Mouse (Mus musculus) embryonic facial prominence, embryonic 13.5 days (tissue): ENCODE measurements around the gene Ltbp1. TPM values are rescaled to one million over a fixed set of nuclear protein-coding genes. Genes with fewer than 3 reads are reported as not detected.

Experiments used
- ATAC-seq: fragments of 200-750 bp; cut with Nextera tagmentation; 2 replicates; pipeline ENCODE4 v1.8.0; 2017; ENCODE audit warnings: low read depth; ENCODE audit not compliant: insufficient number of reproducible peaks, insufficient read depth, low FRiP score, low TSS enrichment
- H3K27ac ChIP-seq: fragments of 300-500 bp; sonication (generic); 2 replicates; pipeline ENCODE4 v1.5.1; 2015; ENCODE audit warnings: moderate library complexity, mild to moderate bottlenecking, inconsistent platforms
- H3K27me3 ChIP-seq: fragments of 300-500 bp; sonication (generic); 2 replicates; pipeline ENCODE4 v1.6.1; 2015; ENCODE audit warnings: mild to moderate bottlenecking, inconsistent platforms
- H3K36me3 ChIP-seq: fragments of 300-500 bp; sonication (generic); 2 replicates; pipeline ENCODE4 v1.6.1; 2015; ENCODE audit warnings: mild to moderate bottlenecking, inconsistent platforms
- H3K4me1 ChIP-seq: fragments of 300-500 bp; sonication (generic); 2 replicates; pipeline ENCODE4 v1.6.1; 2015; ENCODE audit warnings: inconsistent platforms
- H3K4me2 ChIP-seq: fragments of 300-500 bp; sonication (generic); 2 replicates; pipeline ENCODE4 v1.6.1; 2015; ENCODE audit warnings: moderate library complexity, mild to moderate bottlenecking, inconsistent platforms
- H3K4me3 ChIP-seq: fragments of 300-500 bp; sonication (generic); 2 replicates; pipeline ENCODE4 v1.5.1; 2015; ENCODE audit warnings: mild to moderate bottlenecking, inconsistent platforms
- H3K9ac ChIP-seq: fragments of 300-500 bp; sonication (generic); 2 replicates; pipeline ENCODE4 v1.6.1; 2015; ENCODE audit warnings: mild to moderate bottlenecking, inconsistent platforms
- H3K9me3 ChIP-seq: fragments of 300-500 bp; sonication (generic); 2 replicates; pipeline ENCODE4 v1.6.1; 2016; ENCODE audit warnings: inconsistent platforms
- WGBS: fragments of 180-500 bp; shearing (Covaris S2); methylation state at CpG from one replicate; pipeline ENCODE4 v1.1.7; 2015; ENCODE audit warnings: mixed read lengths; 5-methylcytosine and 5-hydroxymethylcytosine counted together
- polyA plus RNA-seq: library from polyadenylated mRNA; unstranded; fragments of >200 nt; fragmentation: Nextera tagmentation; extraction: Ambion mirVana; gene quantifications from 2 replicates; pipeline ENCODE4 v1.2.1, GENCODE M21; 2015

Gene Ltbp1
- polyA plus RNA-seq, 1 experiment from 2014 or later = 41.3 TPM

DNA sequence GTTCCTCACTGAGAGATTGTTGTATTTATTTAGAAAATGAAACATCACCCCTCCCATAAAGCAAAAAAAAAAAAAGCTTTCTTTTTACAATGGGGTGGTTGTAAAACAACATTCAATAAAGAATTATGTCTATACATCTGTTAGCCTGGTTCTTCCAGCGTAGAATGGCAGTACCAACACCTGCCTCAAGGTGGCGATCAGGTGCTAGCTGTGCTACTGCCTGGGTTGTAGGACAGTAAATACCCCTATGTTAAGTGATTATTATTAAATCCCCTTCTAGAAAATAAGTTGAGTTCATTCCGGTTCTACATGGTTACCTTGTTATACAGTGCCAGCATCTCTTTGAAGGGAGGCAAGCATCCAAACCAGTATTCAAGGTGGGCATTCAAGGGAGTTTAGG lies 367.0 kb downstream of the Ltbp1 start:
- Histone ChIP-seq H3K4me2 (no peak overlapping the region), H3K9me3 (no peaks in the 10 kb centered on the region), H3K36me3 (peaks cover 20% of the 10 kb centered on the region), H3K4me1 (peaks cover 7% of the 10 kb centered on the region; the same call in 1 of the 2 replicates), H3K4me3 (no peak overlapping the region), H3K27me3 (no peaks in the 10 kb centered on the region), H3K27ac (no peak overlapping the region), H3K9ac (no peak overlapping the region)
- WGBS = 55% methylated on average over 3 of the region's 3 CpGs
- no peak for ATAC-seq

DNA sequence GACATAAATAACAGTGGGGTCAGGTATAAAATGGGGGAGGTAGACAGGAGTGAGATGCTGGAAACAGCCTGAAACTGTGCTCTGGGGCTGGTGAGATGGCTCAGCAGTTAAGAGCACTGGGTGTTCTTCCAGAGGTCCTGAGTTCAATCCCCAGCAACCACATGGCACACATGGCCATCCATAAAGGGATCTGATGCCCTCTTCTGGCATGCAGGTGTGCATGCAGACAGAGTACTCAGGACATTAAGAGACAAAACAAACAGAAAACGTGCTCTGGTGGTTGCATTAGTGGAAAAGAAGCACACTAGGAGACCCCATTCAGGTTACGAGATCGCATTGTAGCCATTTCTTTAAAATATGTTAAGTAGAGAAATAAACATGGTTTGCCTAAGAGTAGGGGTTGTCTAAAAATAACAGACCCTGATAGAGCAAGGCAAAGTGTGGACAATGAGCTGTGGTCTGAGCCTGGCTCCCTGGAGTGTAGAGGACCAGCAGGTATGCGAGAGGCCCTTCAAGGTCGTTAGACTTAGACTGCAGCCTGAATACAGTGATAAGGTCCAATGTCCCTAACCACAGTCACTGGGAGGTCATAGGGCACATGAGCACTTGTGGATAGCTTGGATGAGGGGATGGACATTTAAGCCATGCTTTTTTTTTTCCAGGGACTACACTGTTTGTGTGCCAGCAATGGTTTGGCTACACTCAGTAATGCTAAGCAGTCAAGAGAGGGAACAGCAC lies 369.1 kb downstream of the Ltbp1 start:
- ATAC-seq = no peak
- H3K36me3 ChIP-seq = peaks cover 12% of the 10 kb centered on the region; the same call in 1 of the 2 replicates
- WGBS = 78% methylated on average over 5 of the region's 5 CpGs
- no peaks in the 10 kb centered on the region for H3K27me3 ChIP-seq
- no peak overlapping the region for H3K4me3 ChIP-seq
- H3K27ac ChIP-seq = no peak overlapping the region
- no peaks in the 10 kb centered on the region for H3K9me3 ChIP-seq
- no peak overlapping the region for H3K4me2 ChIP-seq
- H3K9ac ChIP-seq = no peak overlapping the region
- H3K4me1 ChIP-seq = no peaks in the 10 kb centered on the region

DNA sequence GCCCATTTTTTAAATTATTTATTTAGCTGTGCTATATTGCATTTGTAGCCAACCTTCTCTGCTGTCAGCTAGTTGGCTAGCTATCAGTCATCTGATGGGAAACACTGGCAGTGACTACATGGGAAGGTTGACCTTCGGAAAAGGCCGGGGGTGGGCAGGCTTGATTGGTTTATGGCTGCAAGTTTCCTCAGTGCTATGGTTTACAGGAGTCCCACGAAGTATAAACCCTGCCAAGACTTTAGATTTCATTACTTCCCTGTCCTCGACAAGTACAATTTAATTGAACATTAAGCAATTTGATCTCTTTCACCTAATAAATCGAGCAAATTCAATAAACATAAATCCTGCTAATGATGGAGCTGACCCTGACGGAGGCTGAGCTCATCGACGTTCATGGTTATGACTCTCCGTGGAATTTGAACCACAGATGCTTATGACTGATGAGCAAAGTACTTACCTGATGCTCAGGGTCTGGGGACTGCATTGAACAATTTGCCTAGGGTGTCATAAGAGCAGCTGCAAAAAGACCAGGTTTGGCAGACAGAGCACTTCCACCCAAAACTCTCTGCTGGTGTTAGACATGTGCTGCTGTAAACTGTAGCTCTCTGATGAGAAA lies 373.0 kb downstream of the Ltbp1 start:
- Histone ChIP-seq H3K27me3 (no peaks in the 10 kb centered on the region), H3K36me3 (0 out of 2 replicates have a peak, but pooled peaks cover 6% of the 10 kb centered on the region), H3K9me3 (no peaks in the 10 kb centered on the region), H3K4me3 (no peak overlapping the region), H3K4me2 (no peak overlapping the region), H3K4me1 (peaks cover 6% of the 10 kb centered on the region; the same call in 1 of the 2 replicates), H3K9ac (no peak overlapping the region), H3K27ac (no peak overlapping the region)
- ATAC-seq = no peak
- WGBS = 87% methylated on average over 9 of the region's 9 CpGs

DNA sequence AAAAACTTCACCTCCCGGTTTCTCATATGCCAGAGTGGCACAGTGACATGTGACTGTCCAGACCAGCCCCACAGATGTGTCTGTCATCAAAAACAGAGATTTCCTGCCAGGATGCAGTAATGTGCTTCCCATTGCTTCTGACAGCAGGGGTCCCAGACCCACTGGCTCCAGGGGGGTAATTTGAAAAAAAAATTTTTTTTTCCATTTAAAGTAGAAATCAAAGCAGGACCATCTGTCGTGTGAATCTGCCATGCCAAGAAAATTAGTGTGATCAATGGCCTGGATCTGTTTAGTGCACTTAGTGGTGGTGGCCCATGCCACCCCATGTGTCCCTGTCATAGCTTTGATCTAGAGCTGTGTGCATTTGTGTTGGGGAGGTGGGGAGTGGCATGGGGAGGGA lies 374.8 kb downstream of the Ltbp1 start:
- H3K9ac ChIP-seq = no peak overlapping the region
- 0 out of 2 replicates have a peak, but pooled peaks cover 6% of the 10 kb centered on the region for H3K36me3 ChIP-seq
- 31% methylated on average over 2 of the region's 2 CpGs for WGBS
- no peaks in the 10 kb centered on the region for H3K9me3 ChIP-seq
- no peak overlapping the region for H3K4me2 ChIP-seq
- no peak overlapping the region for H3K27ac ChIP-seq
- no peak overlapping the region for H3K4me3 ChIP-seq
- H3K4me1 ChIP-seq = peaks cover 6% of the 10 kb centered on the region; the same call in 1 of the 2 replicates
- ATAC-seq = peak; percentile 64; the same call in 1 of the 2 replicates
- no peaks in the 10 kb centered on the region for H3K27me3 ChIP-seq

DNA sequence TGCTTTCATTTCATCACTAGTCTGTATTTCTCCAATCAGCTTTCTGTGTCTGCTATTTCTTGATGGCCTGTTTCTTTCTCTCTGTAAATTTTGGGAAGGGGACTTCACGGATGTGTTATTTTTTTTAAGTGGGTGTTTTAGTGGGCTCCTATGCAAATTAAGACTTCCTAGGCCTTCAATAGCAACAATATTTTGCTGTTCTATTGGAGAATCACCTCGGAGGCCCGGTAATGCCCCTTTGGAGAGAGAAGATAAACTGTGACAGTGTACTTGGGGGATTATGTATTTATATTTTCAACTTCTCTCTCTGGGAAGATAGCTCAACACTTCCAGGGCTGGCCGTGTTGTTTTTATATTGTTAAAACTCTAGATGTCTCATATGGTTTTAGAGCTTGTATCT lies 383.0 kb downstream of the Ltbp1 start:
- peaks cover 19% of the 10 kb centered on the region for H3K36me3 ChIP-seq
- H3K9me3 ChIP-seq = no peaks in the 10 kb centered on the region
- H3K27ac ChIP-seq = no peak overlapping the region
- H3K27me3 ChIP-seq = no peaks in the 10 kb centered on the region
- no peaks in the 10 kb centered on the region for H3K4me1 ChIP-seq
- no peak overlapping the region for H3K4me3 ChIP-seq
- no peak for ATAC-seq
- 87% methylated on average over 4 of the region's 4 CpGs for WGBS
- no peak overlapping the region for H3K4me2 ChIP-seq
- H3K9ac ChIP-seq = no peak overlapping the region

DNA sequence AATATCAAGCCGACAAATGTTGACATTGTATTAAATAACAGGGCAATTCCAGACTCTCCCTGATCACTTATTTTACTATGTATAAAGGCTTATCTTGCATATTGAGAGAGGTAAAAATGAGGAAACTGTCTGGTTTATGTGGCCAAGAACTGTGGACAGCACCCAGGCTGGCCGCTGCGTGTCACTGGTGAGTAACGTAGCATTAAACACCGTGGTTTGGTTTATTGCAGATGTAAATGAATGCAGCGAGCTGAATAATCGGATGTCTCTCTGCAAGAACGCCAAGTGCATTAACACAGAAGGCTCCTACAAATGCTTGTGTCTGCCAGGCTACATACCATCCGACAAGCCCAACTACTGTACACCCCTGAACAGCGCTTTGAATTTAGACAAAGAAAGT lies 384.8 kb downstream of the Ltbp1 start:
- H3K4me2 ChIP-seq = no peak overlapping the region
- no peaks in the 10 kb centered on the region for H3K27me3 ChIP-seq
- no peak for ATAC-seq
- no peaks in the 10 kb centered on the region for H3K9me3 ChIP-seq
- no peak overlapping the region for H3K27ac ChIP-seq
- H3K9ac ChIP-seq = no peak overlapping the region
- peaks cover 19% of the 10 kb centered on the region for H3K36me3 ChIP-seq
- no peaks in the 10 kb centered on the region for H3K4me1 ChIP-seq
- no peak overlapping the region for H3K4me3 ChIP-seq
- WGBS = 93% methylated on average over 10 of the region's 10 CpGs

DNA sequence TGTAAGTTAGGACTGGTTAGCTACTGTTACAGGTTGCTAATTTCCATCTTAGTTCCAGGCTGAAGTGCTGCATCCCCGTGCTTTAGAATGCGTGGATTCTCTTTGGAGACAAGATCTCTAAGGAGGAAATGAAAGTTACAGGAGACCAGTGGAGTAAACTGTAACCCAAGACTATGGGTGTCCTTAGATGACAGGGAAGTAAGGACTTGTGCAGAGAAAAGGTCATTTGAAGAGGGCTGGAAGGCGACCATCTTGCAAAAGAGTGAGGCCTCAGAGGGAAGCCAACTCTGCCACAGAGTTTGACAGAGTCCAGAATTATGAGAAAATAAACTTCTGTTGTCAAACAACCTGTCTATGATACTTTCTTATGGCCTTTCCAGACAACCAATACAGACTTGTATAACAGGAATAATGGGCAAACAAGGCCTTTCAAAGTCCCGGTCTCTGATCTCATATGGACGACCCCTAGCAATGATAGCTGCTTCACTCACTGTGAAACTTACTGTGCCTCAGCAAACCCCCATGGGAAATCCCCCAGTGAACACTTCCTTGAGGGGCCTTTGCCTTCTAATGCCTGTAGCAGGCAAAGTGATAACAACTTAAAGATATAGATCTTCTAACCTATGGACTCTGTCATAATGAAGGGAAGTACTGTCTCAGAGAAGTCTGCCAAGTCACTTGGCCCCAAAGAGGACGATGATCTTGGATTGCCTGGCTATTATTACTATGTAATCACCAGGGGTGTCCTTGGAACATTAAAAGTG lies 386.2 kb downstream of the Ltbp1 start:
- no peaks in the 10 kb centered on the region for H3K27me3 ChIP-seq
- 89% methylated on average over 6 of the region's 6 CpGs for WGBS
- H3K4me2 ChIP-seq = no peak overlapping the region
- no peak overlapping the region for H3K9ac ChIP-seq
- H3K27ac ChIP-seq = no peak overlapping the region
- no peaks in the 10 kb centered on the region for H3K4me1 ChIP-seq
- H3K9me3 ChIP-seq = no peaks in the 10 kb centered on the region
- no peak for ATAC-seq
- peaks cover 19% of the 10 kb centered on the region for H3K36me3 ChIP-seq
- H3K4me3 ChIP-seq = no peak overlapping the region

DNA sequence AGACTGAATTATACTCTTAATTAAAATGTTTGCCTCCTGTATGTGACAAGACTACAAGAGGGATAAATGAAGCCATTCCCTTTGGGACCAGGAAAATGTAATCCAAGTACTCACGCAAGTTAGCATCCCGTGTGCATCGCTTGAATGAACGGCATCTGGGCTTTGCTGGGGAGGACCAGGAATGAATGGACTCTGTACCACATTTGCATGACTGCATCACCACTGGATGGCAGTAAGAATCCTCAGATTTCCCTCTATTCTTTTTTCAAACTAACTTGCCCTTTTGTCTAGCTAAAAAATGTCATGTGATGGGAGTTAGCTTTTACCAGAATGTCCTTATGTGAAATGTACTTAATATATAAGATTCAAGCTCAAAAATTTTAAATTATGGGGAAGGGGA lies 401.0 kb downstream of the Ltbp1 start:
- H3K9me3 ChIP-seq = no peaks in the 10 kb centered on the region
- H3K4me2 ChIP-seq = no peak overlapping the region
- no peaks in the 10 kb centered on the region for H3K36me3 ChIP-seq
- no peak overlapping the region for H3K9ac ChIP-seq
- H3K4me1 ChIP-seq = no peaks in the 10 kb centered on the region
- no peak overlapping the region for H3K27ac ChIP-seq
- no peak overlapping the region for H3K4me3 ChIP-seq
- no peaks in the 10 kb centered on the region for H3K27me3 ChIP-seq
- ATAC-seq = no peak
- WGBS = 61% methylated on average over 4 of the region's 4 CpGs

DNA sequence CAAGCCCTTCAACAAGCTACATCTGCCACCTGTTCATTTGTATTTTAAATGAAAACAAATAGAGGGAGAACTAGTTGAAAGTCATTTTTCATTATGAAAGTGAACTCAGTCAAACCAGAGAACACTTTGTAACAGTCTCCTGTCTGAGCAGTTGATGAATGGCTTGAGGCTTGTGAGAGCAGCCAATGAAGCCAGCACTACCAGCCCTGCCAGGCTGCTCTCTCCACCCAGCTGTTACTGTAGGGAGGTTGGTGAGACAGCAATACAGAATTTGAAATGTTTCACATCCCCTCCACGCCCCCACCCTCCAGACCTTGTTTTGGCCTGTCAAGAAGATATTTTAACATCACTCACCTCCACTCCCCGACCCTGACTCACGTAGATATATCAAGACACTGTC lies 411.5 kb downstream of the Ltbp1 start:
- WGBS = 87% methylated on average over 3 of the region's 3 CpGs
- no peaks in the 10 kb centered on the region for H3K4me1 ChIP-seq
- no peak overlapping the region for H3K27ac ChIP-seq
- no peak for ATAC-seq
- H3K4me2 ChIP-seq = no peak overlapping the region
- H3K9ac ChIP-seq = no peak overlapping the region
- H3K27me3 ChIP-seq = no peaks in the 10 kb centered on the region
- H3K36me3 ChIP-seq = no peaks in the 10 kb centered on the region
- no peak overlapping the region for H3K4me3 ChIP-seq
- H3K9me3 ChIP-seq = 0 out of 2 replicates have a peak, but pooled peaks cover 4% of the 10 kb centered on the region

DNA sequence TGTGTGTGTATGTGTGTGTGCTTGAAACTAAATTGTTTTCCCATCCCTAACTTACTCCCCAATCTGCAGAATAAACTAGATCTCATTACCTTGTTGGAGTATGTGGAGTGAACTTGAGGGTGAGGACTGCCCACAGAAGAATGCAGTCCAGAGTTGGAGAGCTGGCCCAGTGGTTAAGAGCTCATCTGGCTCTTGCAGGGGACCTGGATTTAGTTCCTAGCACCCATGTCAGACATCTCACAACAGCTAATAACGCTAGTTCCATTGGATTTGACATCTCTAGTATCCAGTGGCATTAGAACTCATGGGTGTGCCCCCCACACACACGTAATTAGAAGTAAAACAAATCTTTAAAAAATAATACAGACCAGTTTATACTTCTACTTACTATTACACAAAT lies 428.8 kb downstream of the Ltbp1 start:
- no peak overlapping the region for H3K4me2 ChIP-seq
- no peak for ATAC-seq
- H3K27me3 ChIP-seq = no peaks in the 10 kb centered on the region
- no peaks in the 10 kb centered on the region for H3K36me3 ChIP-seq
- WGBS = 88% methylated on average over 2 of the region's 2 CpGs
- H3K27ac ChIP-seq = no peak overlapping the region
- H3K4me3 ChIP-seq = no peak overlapping the region
- no peaks in the 10 kb centered on the region for H3K4me1 ChIP-seq
- no peaks in the 10 kb centered on the region for H3K9me3 ChIP-seq
- H3K9ac ChIP-seq = no peak overlapping the region

DNA sequence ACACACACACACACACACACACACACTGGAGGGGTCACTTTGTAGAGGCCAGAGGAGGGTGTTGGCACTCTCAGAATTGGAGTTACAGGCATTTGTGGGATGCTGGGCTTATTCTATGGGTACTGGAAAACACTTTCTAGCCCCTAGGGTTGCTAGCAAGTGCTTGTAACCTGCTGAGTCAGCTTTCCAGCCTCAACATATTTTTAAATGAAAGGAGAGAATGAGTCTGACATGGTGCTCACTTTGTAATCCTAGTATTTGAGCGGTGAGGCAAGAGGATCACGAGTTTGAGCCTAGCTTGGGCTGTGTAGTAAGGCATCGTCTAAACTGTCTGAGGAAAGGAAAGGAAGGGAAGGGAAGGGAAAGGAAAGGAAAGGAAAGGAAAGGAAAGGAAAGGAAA lies 429.5 kb downstream of the Ltbp1 start:
- Histone ChIP-seq H3K4me2 (no peak overlapping the region), H3K4me1 (no peaks in the 10 kb centered on the region), H3K27ac (no peak overlapping the region), H3K36me3 (no peaks in the 10 kb centered on the region), H3K4me3 (no peak overlapping the region), H3K9ac (no peak overlapping the region), H3K9me3 (no peaks in the 10 kb centered on the region), H3K27me3 (no peaks in the 10 kb centered on the region)
- ATAC-seq = no peak
- WGBS = 65% methylated on average over 3 of the region's 3 CpGs
